Mouse (Mus musculus): Measurements from ENCODE around the gene Hyal1. TPM values are rescaled to one million over a fixed set of nuclear protein-coding genes. Genes with fewer than 3 reads are reported as not detected.

The Hyal1 gene
- polyA plus RNA-seq, 1 experiment from 2014 or later = 7.2 TPM

DNA sequence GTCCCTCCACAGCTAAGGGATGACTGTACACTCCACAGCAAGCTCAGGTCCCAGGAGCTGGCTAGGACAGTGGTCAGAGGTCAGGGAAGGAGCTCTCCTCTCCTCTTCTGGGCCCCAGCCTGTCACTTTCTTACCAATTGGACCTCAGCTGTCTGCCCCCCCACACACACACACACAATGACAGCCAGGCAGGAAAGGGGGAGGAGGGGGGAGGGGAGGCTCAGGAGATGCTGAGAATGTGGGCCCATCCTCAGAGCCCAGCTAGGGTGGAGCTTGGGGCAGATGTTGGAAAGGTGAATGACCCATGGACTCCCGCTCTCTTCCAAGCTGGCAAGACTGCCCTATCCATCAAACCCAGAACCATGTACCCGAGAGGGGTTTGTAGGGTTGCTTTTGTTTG, 30.3 kb downstream of the Hyal1 start:
- Histone ChIP-seq H3K4me1 (replicated peaks; ENCODE audit: control insufficient read depth, insufficient read depth, low read length) (peaks cover 15% of the 10 kb centered on the region), H3K9me3 (ENCODE audit: control insufficient read depth, low read length) (no peaks in the 10 kb centered on the region), H3K36me3 (ENCODE audit: control insufficient read depth, insufficient read depth) (no peaks in the 10 kb centered on the region), H3K9ac (replicated peaks; ENCODE audit: low read depth, low read length) (no peak overlapping the region; the same call in 1 of the 2 replicates), H3K4me3 (replicated peaks; ENCODE audit: low read length) (no peak overlapping the region), H3K27me3 (replicated peaks; ENCODE audit: control insufficient read depth, insufficient read depth, low read length) (no peaks in the 10 kb centered on the region), H3K4me2 (ENCODE audit: low read length) (no peak overlapping the region), H3K27ac (ENCODE audit: low read length) (no peak overlapping the region)
- ATAC-seq = no peak
- WGBS = 75% methylated on average over 2 of the region's 2 CpGs

DNA sequence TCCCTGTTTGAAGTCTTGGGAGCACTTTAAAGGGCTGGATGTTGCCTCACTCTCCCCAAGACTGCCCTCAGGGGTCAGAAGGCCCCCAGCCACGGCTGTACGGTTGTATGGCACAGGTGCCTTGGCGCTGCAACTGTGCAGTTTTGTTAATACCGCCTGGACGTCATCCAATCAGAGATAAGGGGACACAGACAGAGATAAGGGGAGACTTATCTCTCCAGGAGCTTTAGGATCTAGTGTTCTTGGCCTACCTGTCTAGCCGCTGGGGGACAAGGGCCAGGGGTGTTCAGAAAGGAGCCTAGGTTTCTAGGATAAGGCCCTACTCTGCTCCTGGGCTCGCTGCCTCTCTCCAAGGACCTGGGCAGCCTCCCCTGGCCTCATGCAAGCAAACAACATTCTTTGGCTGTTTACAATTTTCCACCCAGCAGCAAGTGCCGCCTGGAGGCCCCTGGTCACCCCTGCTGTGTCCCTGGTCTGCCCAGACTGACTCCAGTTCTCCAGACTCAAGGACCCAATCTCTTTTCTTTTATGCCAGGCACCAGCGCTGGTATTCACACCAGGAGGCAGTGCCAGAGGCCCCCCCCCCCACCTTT, 31.0 kb downstream of the Hyal1 start:
- Histone ChIP-seq H3K9ac (replicated peaks; ENCODE audit: low read depth, low read length) (no peak overlapping the region), H3K27ac (ENCODE audit: low read length) (no peak overlapping the region)

DNA sequence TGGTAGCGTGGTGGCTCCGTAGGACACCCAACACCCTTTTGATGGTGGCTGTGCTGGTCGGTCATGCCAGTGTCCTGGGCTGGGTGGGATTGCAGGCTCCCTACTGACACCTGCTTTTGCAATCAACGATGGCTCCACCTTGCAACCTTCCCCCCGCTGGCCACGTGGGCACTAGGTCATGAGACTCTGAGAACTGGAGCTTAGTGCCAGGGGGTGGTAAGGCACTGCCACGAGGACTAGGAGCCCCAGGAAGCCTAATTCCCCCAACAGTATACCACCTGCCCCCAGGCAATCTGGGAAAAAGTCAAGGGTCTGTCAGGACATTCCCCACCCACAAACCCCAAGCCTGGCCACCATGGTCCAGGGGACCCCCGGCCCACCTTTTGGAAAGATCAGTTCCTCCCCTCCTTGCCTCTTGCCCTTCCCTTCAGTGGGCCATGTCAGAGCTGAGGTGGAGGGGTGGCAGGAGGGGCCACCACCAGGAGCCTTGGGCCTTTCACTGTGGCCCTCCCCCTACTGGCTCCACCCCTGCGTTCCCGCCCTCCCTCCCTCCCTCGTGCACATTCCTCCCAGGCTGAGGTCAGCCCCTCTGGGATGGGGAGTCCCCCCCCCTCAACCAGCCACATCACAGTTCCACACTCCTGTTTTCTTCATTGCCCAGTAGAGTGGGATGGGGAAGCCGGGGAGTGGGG, 32.2 kb downstream of the Hyal1 start, which contains the start of gene Sema3b:
Sema3b (minus strand) TSS at position 489 of the 692 bp plus-strand sequence.
- H3K9me3 ChIP-seq (ENCODE audit: control insufficient read depth, low read length) = no peaks in the 10 kb centered on the region
- H3K4me2 ChIP-seq (ENCODE audit: low read length) = no peak within 1 kb of the TSS
- H3K9ac ChIP-seq (replicated peaks; ENCODE audit: low read depth, low read length) = no peak within 1 kb of the TSS
- no peaks in the 10 kb centered on the region for H3K36me3 ChIP-seq (ENCODE audit: control insufficient read depth, insufficient read depth)
- H3K27me3 ChIP-seq (replicated peaks; ENCODE audit: control insufficient read depth, insufficient read depth, low read length) = no peaks in the 10 kb centered on the region
- WGBS = 47% methylated on average over 11 of the region's 12 CpGs
- H3K4me3 ChIP-seq (replicated peaks; ENCODE audit: low read length) = no peak within 1 kb of the TSS
- H3K27ac ChIP-seq (ENCODE audit: low read length) = no peak within 1 kb of the TSS
- H3K4me1 ChIP-seq (replicated peaks; ENCODE audit: control insufficient read depth, insufficient read depth, low read length) = peaks cover 19% of the 10 kb centered on the region
- ATAC-seq = no peak

More for the DNA sequence above, 31.0 kb downstream of the Hyal1 start:
- Histone ChIP-seq H3K36me3 (ENCODE audit: control insufficient read depth, insufficient read depth) (no peaks in the 10 kb centered on the region), H3K4me1 (replicated peaks; ENCODE audit: control insufficient read depth, insufficient read depth, low read length) (peaks cover 15% of the 10 kb centered on the region), H3K9me3 (ENCODE audit: control insufficient read depth, low read length) (no peaks in the 10 kb centered on the region), H3K4me2 (ENCODE audit: low read length) (no peak overlapping the region), H3K27me3 (replicated peaks; ENCODE audit: control insufficient read depth, insufficient read depth, low read length) (no peaks in the 10 kb centered on the region), H3K4me3 (replicated peaks; ENCODE audit: low read length) (no peak overlapping the region)
- no peak for ATAC-seq
- WGBS = 64% methylated on average over 9 of the region's 9 CpGs

DNA sequence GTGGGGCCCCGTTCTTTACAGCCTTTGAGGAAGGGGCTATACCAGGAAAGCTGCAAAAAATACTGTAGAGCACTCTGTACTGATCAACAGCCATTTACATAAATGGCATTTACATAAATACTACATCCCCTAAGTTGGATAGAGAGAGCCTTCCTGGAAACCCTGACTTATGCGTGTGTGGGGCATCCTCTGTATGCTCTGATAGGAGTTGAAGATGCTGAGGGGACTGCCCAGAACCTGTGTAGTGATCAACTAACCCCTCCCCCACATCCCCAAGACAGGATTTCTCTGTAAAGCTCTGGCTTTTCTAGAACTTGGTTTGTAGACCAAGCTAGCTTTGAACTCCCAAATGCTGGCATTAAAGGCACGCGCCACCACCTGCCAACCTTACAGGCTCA, 32.7 kb downstream of the Hyal1 start:
- H3K4me2 ChIP-seq (ENCODE audit: low read length) = no peak overlapping the region
- H3K9me3 ChIP-seq (ENCODE audit: control insufficient read depth, low read length) = no peaks in the 10 kb centered on the region
- no peak overlapping the region for H3K4me3 ChIP-seq (replicated peaks; ENCODE audit: low read length)
- H3K4me1 ChIP-seq (replicated peaks; ENCODE audit: control insufficient read depth, insufficient read depth, low read length) = peaks cover 18% of the 10 kb centered on the region
- no peaks in the 10 kb centered on the region for H3K36me3 ChIP-seq (ENCODE audit: control insufficient read depth, insufficient read depth)
- H3K27me3 ChIP-seq (replicated peaks; ENCODE audit: control insufficient read depth, insufficient read depth, low read length) = no peaks in the 10 kb centered on the region
- H3K9ac ChIP-seq (replicated peaks; ENCODE audit: low read depth, low read length) = no peak overlapping the region
- no peak overlapping the region for H3K27ac ChIP-seq (ENCODE audit: low read length)
- no peak for ATAC-seq
- WGBS = 63% methylated on average over 4 of the region's 4 CpGs

GRCm38 (mm10) chr9:107611456-107612190, 34.9 kb downstream of the Hyal1 start:
- ATAC-seq = no peak
- WGBS = 57% methylated on average over 6 of the region's 6 CpGs

GRCm38 (mm10) chr9:107612191-107612944, 35.6 kb downstream of the Hyal1 start:
- Histone ChIP-seq H3K4me2 (ENCODE audit: low read length) (peak overlapping the region; percentile 85), H3K27me3 (replicated peaks; ENCODE audit: control insufficient read depth, insufficient read depth, low read length) (no peaks in the 10 kb centered on the region), H3K4me1 (replicated peaks; ENCODE audit: control insufficient read depth, insufficient read depth, low read length) (peaks cover 13% of the 10 kb centered on the region), H3K4me3 (replicated peaks; ENCODE audit: low read length) (peak overlapping the region; percentile 46), H3K27ac (ENCODE audit: low read length) (peak overlapping the region; percentile 98), H3K9ac (replicated peaks; ENCODE audit: low read depth, low read length) (peak overlapping the region; percentile 90), H3K36me3 (ENCODE audit: control insufficient read depth, insufficient read depth) (peaks cover 21% of the 10 kb centered on the region), H3K9me3 (ENCODE audit: control insufficient read depth, low read length) (no peaks in the 10 kb centered on the region)
- peak; percentile 95 for ATAC-seq
- WGBS = under 1% methylated on average over 48 of the region's 48 CpGs

More at GRCm38 (mm10) chr9:107611456-107612190, 34.9 kb downstream of the Hyal1 start:
- Histone ChIP-seq H3K36me3 (ENCODE audit: control insufficient read depth, insufficient read depth) (peaks cover 18% of the 10 kb centered on the region), H3K9ac (replicated peaks; ENCODE audit: low read depth, low read length) (peak overlapping the region; percentile 90), H3K9me3 (ENCODE audit: control insufficient read depth, low read length) (no peaks in the 10 kb centered on the region), H3K4me1 (replicated peaks; ENCODE audit: control insufficient read depth, insufficient read depth, low read length) (peaks cover 13% of the 10 kb centered on the region), H3K27me3 (replicated peaks; ENCODE audit: control insufficient read depth, insufficient read depth, low read length) (no peaks in the 10 kb centered on the region), H3K4me3 (replicated peaks; ENCODE audit: low read length) (peak overlapping the region; percentile 46), H3K27ac (ENCODE audit: low read length) (peak overlapping the region; percentile 98), H3K4me2 (ENCODE audit: low read length) (peak overlapping the region; percentile 85)

DNA sequence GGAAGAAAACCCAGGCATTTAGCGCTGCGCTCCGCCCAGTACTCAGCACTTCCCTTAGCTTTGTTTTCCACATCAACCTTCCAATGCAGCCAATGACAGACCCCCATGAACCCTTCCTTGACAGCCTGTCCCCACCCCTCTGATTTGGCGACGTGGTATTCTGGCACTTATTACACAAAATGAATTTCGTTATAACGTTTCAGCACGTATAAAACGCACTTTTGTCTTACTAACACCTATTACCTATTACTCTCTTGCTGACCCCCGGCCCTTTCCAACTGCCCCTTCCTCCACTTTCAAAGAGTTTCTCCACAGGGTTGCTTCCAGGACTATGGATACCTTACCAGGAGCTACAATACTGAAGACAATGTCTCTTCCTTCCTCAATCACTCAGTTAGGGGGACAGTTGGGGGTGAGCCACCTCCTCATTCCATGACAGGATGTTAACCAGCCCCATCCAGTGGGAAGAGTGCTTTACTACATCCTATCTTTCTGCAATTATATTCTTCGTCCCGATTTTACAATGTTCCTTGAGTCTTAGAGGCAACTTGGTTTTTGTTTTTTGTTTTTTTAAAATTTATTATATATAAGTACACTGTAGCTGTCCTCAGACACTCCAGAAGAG, 36.3 kb downstream of the Hyal1 start:
- Histone ChIP-seq H3K9ac (replicated peaks; ENCODE audit: low read depth, low read length) (peak overlapping the region; percentile 90), H3K27me3 (replicated peaks; ENCODE audit: control insufficient read depth, insufficient read depth, low read length) (no peaks in the 10 kb centered on the region), H3K4me1 (replicated peaks; ENCODE audit: control insufficient read depth, insufficient read depth, low read length) (peaks cover 13% of the 10 kb centered on the region), H3K4me3 (replicated peaks; ENCODE audit: low read length) (peak overlapping the region; percentile 46), H3K27ac (ENCODE audit: low read length) (peak overlapping the region; percentile 98), H3K36me3 (ENCODE audit: control insufficient read depth, insufficient read depth) (peaks cover 26% of the 10 kb centered on the region), H3K4me2 (ENCODE audit: low read length) (peak overlapping the region; percentile 85), H3K9me3 (ENCODE audit: control insufficient read depth, low read length) (no peaks in the 10 kb centered on the region)
- peak; percentile 32 for ATAC-seq
- 10% methylated on average over 12 of the region's 12 CpGs for WGBS

DNA sequence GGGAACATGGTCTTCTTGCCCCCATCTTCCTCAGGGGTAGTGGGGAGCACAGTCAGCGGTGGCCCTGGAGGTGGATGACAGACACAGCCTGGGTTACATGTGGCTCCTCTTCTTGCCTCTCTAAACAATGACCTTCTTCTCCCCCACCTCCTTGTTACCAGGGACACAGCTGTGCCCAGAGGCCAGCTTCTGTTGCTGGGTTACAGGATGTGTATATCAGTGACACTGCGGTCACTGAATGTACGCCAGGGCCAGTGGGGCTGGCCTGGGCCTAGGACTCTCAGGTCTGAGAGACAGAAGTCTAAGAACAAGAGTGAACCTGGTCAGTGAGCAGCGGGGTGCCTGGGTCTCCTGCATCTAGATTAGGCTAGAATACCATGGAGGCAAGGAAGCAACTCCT, 38.3 kb downstream of the Hyal1 start:
- H3K4me3 ChIP-seq (replicated peaks; ENCODE audit: low read length) = no peak overlapping the region
- H3K27ac ChIP-seq (ENCODE audit: low read length) = no peak overlapping the region
- peaks cover 22% of the 10 kb centered on the region for H3K4me1 ChIP-seq (replicated peaks; ENCODE audit: control insufficient read depth, insufficient read depth, low read length)
- H3K36me3 ChIP-seq (ENCODE audit: control insufficient read depth, insufficient read depth) = peaks cover 33% of the 10 kb centered on the region
- no peaks in the 10 kb centered on the region for H3K9me3 ChIP-seq (ENCODE audit: control insufficient read depth, low read length)
- no peaks in the 10 kb centered on the region for H3K27me3 ChIP-seq (replicated peaks; ENCODE audit: control insufficient read depth, insufficient read depth, low read length)
- no peak overlapping the region for H3K9ac ChIP-seq (replicated peaks; ENCODE audit: low read depth, low read length)
- 76% methylated on average over 4 of the region's 4 CpGs for WGBS
- no peak overlapping the region for H3K4me2 ChIP-seq (ENCODE audit: low read length)
- no peak for ATAC-seq

Measured in forebrain, embryonic 16.5 days (tissue).